Mouse (Mus musculus) kidney, embryonic 15.5 days (tissue): ENCODE data around the gene Atad1. TPM values are rescaled to one million over a fixed set of nuclear protein-coding genes. Genes with fewer than 3 reads are reported as not detected.

ENCODE experiments used
- ATAC-seq: fragments of 200-750 bp; cut with Nextera tagmentation; replicated peaks from 2 replicates; pipeline ENCODE4 v1.8.0; 2017; ENCODE audit warnings: moderate TSS enrichment; ENCODE audit not compliant: low FRiP score
- H3K27ac ChIP-seq: fragments of 300-500 bp; sonication (generic); 2 replicates; pipeline ENCODE4 v1.5.1; 2015; ENCODE audit warnings: mild to moderate bottlenecking, inconsistent platforms
- H3K27me3 ChIP-seq: fragments of 300-500 bp; sonication (generic); 2 replicates; pipeline ENCODE4 v1.6.1; 2015; ENCODE audit warnings: inconsistent platforms
- H3K36me3 ChIP-seq: fragments of 300-500 bp; sonication (generic); 2 replicates; pipeline ENCODE4 v1.6.1; 2015; ENCODE audit warnings: inconsistent platforms
- H3K4me1 ChIP-seq: fragments of 300-500 bp; sonication (generic); 2 replicates; pipeline ENCODE4 v1.6.1; 2015; ENCODE audit warnings: inconsistent platforms
- H3K4me2 ChIP-seq: fragments of 300-500 bp; sonication (generic); 2 replicates; pipeline ENCODE4 v1.6.1; 2015; ENCODE audit warnings: moderate library complexity, mild to moderate bottlenecking, inconsistent platforms
- H3K4me3 ChIP-seq: fragments of 300-500 bp; sonication (generic); replicated peaks from 2 replicates; pipeline ENCODE4 v1.5.1; 2015; ENCODE audit warnings: mild to moderate bottlenecking, inconsistent platforms
- H3K9ac ChIP-seq: fragments of 300-500 bp; sonication (generic); 2 replicates; pipeline ENCODE4 v1.6.1; 2015; ENCODE audit warnings: mild to moderate bottlenecking, inconsistent platforms
- H3K9me3 ChIP-seq: fragments of 300-500 bp; sonication (generic); replicated peaks from 2 replicates; pipeline ENCODE4 v1.6.1; 2016; ENCODE audit warnings: inconsistent platforms
- WGBS: fragments of 180-500 bp; shearing (Covaris S2); methylation state at CpG from one replicate; pipeline ENCODE4 v1.1.7; 2015; ENCODE audit warnings: mixed read lengths; 5-methylcytosine and 5-hydroxymethylcytosine counted together
- polyA plus RNA-seq: library from polyadenylated mRNA; unstranded; fragments of >200 nt; fragmentation: Nextera tagmentation; extraction: Ambion mirVana; gene quantifications from 2 replicates; pipeline ENCODE4 v1.2.1, GENCODE M21; 2015

The Atad1 gene
- polyA plus RNA-seq, 1 experiment from 2014 or later, result 82.5 TPM

DNA sequence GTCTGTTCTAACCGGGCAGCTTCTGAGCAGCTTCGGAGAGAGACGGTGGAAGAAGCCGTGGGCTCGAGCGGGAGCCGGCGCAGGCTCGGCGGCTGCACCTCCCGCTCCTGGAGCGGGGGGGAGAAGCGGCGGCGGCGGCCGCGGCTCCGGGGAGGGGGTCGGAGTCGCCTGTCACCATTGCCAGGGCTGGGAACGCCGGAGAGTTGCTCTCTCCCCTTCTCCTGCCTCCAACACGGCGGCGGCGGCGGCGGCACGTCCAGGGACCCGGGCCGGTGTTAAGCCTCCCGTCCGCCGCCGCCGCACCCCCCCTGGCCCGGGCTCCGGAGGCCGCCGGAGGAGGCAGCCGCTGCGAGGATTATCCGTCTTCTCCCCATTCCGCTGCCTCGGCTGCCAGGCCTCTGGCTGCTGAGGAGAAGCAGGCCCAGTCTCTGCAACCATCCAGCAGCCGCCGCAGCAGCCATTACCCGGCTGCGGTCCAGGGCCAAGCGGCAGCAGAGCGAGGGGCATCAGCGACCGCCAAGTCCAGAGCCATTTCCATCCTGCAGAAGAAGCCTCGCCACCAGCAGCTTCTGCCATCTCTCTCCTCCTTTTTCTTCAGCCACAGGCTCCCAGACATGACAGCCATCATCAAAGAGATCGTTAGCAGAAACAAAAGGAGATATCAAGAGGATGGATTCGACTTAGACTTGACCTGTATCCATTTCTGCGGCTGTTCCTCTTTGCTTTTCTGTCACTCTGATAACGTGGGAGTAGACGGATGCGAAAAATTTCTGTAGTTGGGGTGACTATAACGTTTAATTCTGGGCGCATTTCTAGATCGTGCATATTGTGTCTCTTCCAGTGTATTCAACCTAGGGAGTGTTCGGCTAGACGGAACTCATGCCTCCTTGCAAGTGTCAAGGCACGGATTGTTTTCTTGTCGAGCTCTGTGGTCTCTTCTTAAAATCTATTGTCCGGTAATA, 18.5 kb upstream of the Atad1 start:
- peak; percentile 5 for ATAC-seq

DNA sequence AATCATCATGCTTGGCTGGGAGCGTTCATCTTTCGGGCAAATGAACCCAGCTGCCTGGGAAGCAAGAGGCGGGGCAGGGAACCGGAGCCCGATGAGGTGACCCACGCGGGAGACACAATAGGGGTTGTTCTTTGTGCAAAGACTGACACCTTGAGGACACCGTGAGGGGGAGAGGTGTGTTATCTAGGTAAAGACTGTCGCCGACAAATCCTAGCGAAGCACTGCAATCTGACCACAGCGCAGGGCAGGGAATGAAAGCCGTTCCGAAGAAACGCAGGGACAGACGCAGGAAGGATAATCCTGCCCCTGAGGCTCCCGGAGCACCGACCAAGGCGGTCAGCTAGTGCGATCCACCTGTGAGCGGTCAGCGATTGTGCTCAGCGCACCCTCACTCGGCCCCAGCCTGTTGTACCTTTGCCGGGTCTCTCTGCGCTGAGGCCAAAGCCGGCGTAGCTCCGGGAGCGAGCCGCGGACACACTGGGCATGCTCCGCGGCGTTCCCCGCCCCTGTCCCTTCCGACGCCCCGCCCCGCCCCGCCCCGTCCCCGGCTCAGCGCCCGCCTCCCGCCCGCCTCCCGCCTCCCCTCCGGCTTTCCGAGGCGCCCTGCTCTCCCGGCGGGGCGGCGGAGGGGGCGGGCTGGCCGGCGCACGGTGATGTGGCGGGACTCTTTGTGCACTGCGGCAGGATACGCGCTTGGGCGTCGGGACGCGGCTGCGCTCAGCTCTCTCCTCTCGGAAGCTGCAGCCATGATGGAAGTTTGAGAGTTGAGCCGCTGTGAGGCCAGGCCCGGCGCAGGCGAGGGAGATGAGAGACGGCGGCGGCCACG, 17.5 kb upstream of the Atad1 start, which contains the start of gene Pten:
Pten (plus strand) TSS at position 598 of the 826 bp plus-strand sequence.
- H3K9me3 ChIP-seq, result no peaks in the 10 kb centered on the region
- no peaks in the 10 kb centered on the region for H3K36me3 ChIP-seq
- under 1% methylated on average over 44 of the region's 77 CpGs for WGBS
- peaks cover 5% of the 10 kb centered on the region; the same call in 1 of the 2 replicates for H3K27me3 ChIP-seq
- H3K4me3 ChIP-seq, result peak within 1 kb of the TSS; percentile 87
- ATAC-seq, result peak; percentile 91
- peak within 1 kb of the TSS; percentile 99 for H3K9ac ChIP-seq
- H3K4me2 ChIP-seq, result peak within 1 kb of the TSS; percentile 93
- H3K4me1 ChIP-seq, result peaks cover 31% of the 10 kb centered on the region
- peak within 1 kb of the TSS; percentile 99 for H3K27ac ChIP-seq

More for the DNA sequence above, 18.5 kb upstream of the Atad1 start:
- peak overlapping the region; percentile 99 for H3K27ac ChIP-seq
- peak overlapping the region; percentile 93 for H3K4me2 ChIP-seq
- under 1% methylated on average over 55 of the region's 69 CpGs for WGBS
- H3K4me3 ChIP-seq, result peak overlapping the region; percentile 87
- peaks cover 4% of the 10 kb centered on the region; the same call in 1 of the 2 replicates for H3K27me3 ChIP-seq
- H3K9me3 ChIP-seq, result no peaks in the 10 kb centered on the region
- peak overlapping the region; percentile 99 for H3K9ac ChIP-seq
- no peaks in the 10 kb centered on the region for H3K36me3 ChIP-seq
- peaks cover 33% of the 10 kb centered on the region for H3K4me1 ChIP-seq

DNA sequence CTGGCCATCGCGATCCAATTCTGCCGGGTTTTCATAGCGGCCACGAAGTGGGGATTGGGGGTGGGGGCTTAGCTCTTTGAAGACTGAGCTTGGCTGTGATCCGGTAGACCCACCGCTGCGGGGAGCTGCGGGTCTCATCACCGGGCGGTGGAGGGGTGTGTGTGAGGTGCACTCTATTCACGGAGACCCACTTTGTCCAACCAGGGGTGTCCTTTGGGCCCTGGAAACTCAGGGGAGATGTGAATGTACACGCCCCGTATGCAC, 17.0 kb upstream of the Atad1 start:
- no peaks in the 10 kb centered on the region for H3K9me3 ChIP-seq
- no peaks in the 10 kb centered on the region for H3K36me3 ChIP-seq
- under 1% methylated on average over 14 of the region's 14 CpGs for WGBS
- H3K4me2 ChIP-seq, result peak overlapping the region; percentile 93
- peak overlapping the region; percentile 87 for H3K4me3 ChIP-seq
- peak; percentile 55 for ATAC-seq
- peaks cover 31% of the 10 kb centered on the region for H3K4me1 ChIP-seq
- peak overlapping the region; percentile 96 for H3K27ac ChIP-seq
- H3K27me3 ChIP-seq, result peaks cover 5% of the 10 kb centered on the region; the same call in 1 of the 2 replicates
- H3K9ac ChIP-seq, result peak overlapping the region; percentile 82

DNA sequence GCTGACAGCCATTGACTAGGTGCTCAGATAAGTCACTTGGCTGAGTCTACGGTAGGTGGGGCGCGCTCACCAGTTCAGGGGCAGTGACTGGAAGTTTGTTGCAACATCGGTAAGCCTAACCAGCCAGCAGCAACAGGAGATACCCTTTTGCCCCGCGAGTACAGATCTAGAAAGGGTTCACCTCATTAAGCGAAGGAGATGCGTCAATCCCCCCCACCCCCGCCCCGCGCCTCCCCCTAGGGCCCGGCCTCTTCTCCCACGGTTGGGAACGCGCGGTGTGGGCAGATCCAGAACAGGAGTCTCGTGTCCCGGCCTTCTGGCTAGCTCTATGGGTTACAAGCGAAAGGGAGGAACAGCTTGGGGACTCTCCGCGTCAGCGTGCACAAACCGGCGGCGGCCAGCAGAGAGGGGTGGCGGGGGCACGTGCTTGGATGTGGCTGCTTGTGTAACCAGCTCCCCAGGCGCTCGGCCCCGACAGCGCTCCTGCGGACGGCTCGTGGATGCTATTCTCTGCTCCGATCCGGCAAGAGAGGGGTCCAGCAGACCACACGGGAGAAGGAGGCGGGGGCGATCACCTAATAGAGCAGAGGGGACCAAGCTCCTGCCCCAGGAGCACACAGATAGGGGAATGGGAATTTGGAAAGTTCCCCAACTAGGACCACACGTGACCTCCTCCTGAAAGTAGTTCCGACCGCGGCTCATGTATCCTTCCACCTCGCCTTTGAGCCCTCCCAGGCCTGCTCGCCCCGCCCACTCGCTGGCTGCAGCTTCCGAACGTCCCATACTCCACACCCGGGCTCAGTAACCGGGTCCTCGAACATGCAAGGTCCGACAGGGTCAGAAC, 16.4 kb upstream of the Atad1 start:
- peak; percentile 79 for ATAC-seq
- Histone ChIP-seq H3K4me3 (peak overlapping the region; percentile 87), H3K36me3 (no peaks in the 10 kb centered on the region), H3K4me2 (peak overlapping the region; percentile 93), H3K9ac (peak overlapping the region; percentile 82), H3K4me1 (peaks cover 28% of the 10 kb centered on the region), H3K27me3 (peaks cover 5% of the 10 kb centered on the region; the same call in 1 of the 2 replicates), H3K27ac (peak overlapping the region; percentile 96), H3K9me3 (no peaks in the 10 kb centered on the region)
- under 1% methylated on average over 53 of the region's 53 CpGs for WGBS

DNA sequence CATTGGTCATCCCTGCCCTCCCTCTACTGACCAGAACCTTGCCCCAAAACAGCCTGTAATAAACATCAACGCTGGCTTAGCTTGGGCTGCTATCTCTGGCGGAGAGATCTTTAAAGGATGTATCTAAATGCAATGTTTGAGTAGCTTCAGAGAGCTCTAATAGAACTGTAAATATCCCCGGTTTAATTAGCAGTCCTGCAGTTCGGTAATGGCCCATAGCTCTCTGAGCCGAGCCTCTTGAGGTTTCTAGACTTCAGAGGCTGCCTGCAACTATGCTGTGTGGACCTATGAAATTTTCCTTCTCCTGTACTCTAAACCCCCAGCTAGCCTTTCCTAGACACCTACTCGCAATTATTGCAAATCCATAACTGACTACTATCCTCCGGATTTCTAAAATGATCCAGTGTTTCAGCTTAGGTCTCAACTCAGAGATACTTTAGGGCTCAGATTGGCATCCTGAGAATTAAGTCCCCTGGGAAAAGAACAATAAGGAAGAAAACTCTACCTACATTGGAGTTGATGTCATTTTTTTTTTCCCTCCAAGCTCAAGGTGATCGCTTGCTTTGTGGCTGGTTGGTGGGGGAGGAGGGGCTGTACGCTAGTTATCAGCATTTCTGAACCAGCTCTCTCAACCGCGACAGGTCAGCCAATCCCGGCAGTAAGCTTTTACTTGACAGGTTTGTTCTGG, 15.7 kb upstream of the Atad1 start:
- H3K27ac ChIP-seq, result peak overlapping the region; percentile 96
- ATAC-seq, result no peak
- WGBS, result 5% methylated on average over 12 of the region's 12 CpGs

DNA sequence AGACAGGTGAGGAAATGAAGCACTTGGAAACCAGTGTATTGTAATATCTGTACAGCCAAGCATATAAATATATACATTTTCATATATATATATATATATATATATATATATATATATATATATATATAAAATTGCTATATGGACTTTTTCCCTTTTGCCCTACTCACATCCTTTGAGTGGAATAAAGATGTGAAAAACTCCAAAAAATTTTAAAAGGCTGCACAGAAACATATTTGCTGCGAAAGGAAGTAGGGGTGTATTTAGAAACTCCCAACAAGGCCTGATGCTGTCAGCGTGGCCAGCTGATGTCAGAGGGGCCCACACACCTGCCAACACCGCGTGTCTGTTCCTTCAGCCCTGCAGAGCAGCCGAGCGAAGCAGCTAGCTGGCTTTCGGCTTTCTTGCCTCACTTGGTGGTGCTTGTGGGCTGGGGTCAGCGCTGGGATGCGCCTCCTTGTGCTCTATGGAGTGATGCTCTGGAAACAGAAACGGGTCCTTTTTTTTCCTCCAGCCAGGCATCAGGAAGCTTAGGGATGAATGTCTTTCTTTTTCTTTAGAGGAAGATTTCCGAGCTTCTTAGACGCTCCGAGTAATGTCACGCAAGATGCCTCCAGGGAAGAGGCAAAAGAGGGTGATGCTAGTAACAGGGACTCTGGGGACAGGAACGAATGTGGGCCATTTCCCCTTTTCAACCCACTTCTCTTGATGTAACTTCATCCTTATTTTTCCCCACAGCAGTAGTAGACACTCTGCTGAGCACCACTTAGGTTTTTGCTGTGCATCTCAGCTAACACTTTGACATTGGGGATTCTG, 14.8 kb upstream of the Atad1 start:
- WGBS, result 20% methylated on average over 15 of the region's 15 CpGs
- H3K4me3 ChIP-seq, result no peak overlapping the region
- H3K27me3 ChIP-seq, result peaks cover 5% of the 10 kb centered on the region; the same call in 1 of the 2 replicates
- H3K4me2 ChIP-seq, result peak overlapping the region; percentile 93
- H3K9ac ChIP-seq, result no peak overlapping the region
- H3K27ac ChIP-seq, result no peak overlapping the region
- H3K9me3 ChIP-seq, result no peaks in the 10 kb centered on the region
- no peaks in the 10 kb centered on the region for H3K36me3 ChIP-seq
- no peak for ATAC-seq
- peaks cover 17% of the 10 kb centered on the region for H3K4me1 ChIP-seq

More for the DNA sequence above, 15.7 kb upstream of the Atad1 start:
- no peaks in the 10 kb centered on the region for H3K36me3 ChIP-seq
- peak overlapping the region; percentile 87 for H3K4me3 ChIP-seq
- no peaks in the 10 kb centered on the region for H3K9me3 ChIP-seq
- H3K4me1 ChIP-seq, result peaks cover 22% of the 10 kb centered on the region
- H3K27me3 ChIP-seq, result peaks cover 5% of the 10 kb centered on the region; the same call in 1 of the 2 replicates
- H3K4me2 ChIP-seq, result peak overlapping the region; percentile 93
- H3K9ac ChIP-seq, result peak overlapping the region; percentile 82

DNA sequence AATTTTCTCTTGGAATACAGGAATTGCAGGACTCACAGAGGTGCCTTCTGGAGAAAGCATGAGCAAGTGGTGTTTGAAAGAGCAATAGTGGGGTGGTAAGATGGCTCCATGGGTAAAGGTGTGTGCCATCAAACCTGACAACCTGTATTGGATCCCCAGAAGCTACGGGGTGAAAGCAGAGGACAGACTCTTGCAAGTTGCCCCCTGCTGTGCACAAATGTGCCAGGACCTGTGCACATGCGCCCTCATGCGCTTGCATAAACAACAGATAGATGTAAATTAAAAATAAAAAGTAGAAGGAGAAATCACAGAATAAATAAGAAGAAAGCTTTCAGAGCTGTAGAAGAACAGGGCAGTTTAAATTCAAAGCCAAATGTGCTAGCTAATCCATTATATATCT, 13.8 kb upstream of the Atad1 start:
- Histone ChIP-seq H3K36me3 (no peaks in the 10 kb centered on the region), H3K4me1 (peaks cover 15% of the 10 kb centered on the region), H3K9ac (no peak overlapping the region), H3K4me2 (no peak overlapping the region), H3K27me3 (peaks cover 5% of the 10 kb centered on the region; the same call in 1 of the 2 replicates), H3K4me3 (no peak overlapping the region), H3K9me3 (no peaks in the 10 kb centered on the region), H3K27ac (no peak overlapping the region)
- 86% methylated on average over 3 of the region's 3 CpGs for WGBS
- no peak for ATAC-seq

DNA sequence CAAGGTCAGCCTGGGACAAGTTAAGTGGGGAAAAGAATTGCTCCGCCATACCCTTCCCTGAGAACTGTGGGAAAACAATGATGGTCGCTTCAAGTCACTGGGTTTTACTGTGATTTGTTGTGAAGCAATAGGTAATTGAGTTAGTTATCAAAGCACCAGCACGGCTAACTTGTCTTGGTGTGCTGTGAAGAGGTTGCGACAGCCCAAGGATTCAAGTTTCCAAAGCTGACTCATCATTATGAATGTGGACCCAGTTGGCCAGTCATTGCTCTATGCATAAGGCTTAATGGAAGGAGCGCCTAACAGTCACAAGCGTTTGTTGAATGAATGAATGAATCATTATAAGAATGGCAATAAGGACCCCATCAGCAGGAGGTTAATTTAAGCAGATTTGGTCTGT, 12.8 kb upstream of the Atad1 start:
- Histone ChIP-seq H3K4me1 (peaks cover 15% of the 10 kb centered on the region), H3K27me3 (peaks cover 5% of the 10 kb centered on the region; the same call in 1 of the 2 replicates), H3K36me3 (no peaks in the 10 kb centered on the region), H3K27ac (no peak overlapping the region), H3K9me3 (no peaks in the 10 kb centered on the region), H3K4me2 (no peak overlapping the region), H3K4me3 (no peak overlapping the region), H3K9ac (no peak overlapping the region)
- 89% methylated on average over 6 of the region's 6 CpGs for WGBS
- no peak for ATAC-seq

DNA sequence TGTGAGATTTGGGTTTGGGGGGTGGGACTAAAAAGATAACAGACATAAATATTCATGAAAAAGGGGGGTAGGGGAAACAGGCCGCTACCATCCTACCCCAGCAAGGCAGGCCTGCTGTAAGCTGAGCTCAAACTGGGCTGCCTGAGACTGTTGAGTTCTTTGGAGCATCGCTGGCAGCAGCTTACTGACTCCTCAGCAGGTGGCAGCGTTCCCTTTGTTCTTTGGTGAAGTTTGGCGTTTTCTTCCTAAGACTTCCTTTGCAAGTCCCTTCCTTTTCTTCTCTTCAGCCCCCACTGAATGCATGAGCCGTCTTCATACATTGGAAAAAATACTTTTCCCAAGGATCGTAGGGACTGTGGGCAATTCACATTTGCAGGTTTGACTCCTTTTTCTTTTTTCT, 9.8 kb upstream of the Atad1 start:
- H3K27ac ChIP-seq, result no peak overlapping the region
- H3K9ac ChIP-seq, result no peak overlapping the region
- no peak overlapping the region for H3K4me3 ChIP-seq
- no peak overlapping the region for H3K4me2 ChIP-seq
- no peak for ATAC-seq
- no peaks in the 10 kb centered on the region for H3K36me3 ChIP-seq
- no peaks in the 10 kb centered on the region for H3K9me3 ChIP-seq
- peaks cover 5% of the 10 kb centered on the region; the same call in 1 of the 2 replicates for H3K27me3 ChIP-seq
- 18% methylated on average over 6 of the region's 6 CpGs for WGBS
- H3K4me1 ChIP-seq, result peaks cover 2% of the 10 kb centered on the region; the same call in 1 of the 2 replicates

DNA sequence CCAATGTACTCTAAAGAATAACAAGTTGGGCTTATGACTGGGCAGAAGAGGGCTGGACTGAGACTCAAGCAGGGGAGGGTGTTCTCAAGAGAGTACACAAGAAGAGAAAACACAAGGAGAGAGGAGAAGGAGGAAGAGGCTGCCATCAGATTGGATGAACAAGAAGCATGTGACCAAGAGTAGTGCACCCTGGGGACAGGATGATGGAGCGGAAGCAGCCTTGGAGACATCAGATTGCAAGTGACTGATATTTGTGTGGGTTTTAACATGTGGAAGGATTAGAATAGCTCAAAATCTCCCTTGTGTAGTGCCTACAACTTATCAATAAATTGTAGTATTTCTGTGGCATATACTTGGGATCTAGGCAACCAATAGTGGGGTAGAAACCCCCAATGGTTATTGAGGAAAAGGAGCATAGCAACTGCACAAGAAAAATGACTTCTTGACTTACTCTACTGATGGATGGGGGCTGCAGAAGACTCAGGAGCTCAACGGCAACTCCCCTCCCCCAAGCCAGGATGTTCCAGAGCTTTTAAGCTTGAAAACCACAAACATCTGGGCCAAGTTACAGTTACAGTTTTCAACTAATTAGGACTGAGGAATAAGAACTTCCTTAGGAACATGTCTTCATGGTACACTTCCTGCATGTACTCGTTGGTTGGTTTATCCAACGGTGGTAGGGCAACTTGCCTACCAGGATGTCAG, 1.2 kb upstream of the Atad1 start:
- H3K4me2 ChIP-seq, result no peak overlapping the region
- ATAC-seq, result no peak
- H3K27ac ChIP-seq, result no peak overlapping the region
- no peak overlapping the region for H3K4me3 ChIP-seq
- H3K4me1 ChIP-seq, result no peaks in the 10 kb centered on the region
- no peaks in the 10 kb centered on the region for H3K36me3 ChIP-seq
- 94% methylated on average over 4 of the region's 4 CpGs for WGBS
- H3K9ac ChIP-seq, result no peak overlapping the region
- H3K27me3 ChIP-seq, result no peaks in the 10 kb centered on the region
- H3K9me3 ChIP-seq, result no peaks in the 10 kb centered on the region
